Mouse (Mus musculus): ENCODE measurements around the gene Vopp1.

Gene Vopp1

DNA sequence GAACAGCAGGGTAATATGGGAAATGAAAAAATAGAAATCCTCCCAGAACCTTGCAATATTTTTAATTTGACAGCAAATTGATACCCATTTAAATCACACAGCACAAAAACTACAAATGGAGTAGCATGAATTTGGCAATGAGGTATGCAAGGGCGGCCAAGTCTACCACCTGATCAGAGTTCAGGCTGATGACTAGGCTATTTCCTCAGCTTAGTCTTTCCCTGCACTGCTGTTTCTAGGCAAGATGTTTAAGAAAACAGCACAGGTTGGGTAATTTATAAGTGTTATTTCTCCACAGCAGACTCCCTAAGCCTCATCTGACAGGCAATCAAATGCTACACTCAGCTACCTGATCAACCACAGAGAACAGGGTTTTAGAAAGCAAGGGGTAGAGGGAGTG lies 40.7 kb downstream of the Vopp1 start:
- no peak for DNase-seq (ENCODE audit: low spot score in 2 of 2)

DNA sequence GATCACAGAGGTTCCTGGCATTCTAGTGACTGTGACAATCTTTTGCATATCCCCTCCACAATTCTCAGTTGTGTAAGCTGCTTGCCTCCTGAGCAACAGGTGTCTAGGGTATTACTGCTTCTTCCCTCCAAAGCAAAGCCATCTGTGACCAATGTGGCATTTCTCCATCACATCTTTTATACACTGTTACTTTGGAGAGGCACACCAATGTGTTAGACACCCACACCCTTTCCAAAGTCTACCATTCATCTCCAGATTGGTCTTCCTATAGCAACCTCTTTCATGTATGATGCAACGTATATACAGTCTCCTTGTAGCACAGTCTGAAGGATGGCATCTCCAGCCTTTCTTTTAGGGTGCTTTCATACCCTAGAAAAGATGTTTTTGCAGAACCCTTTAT lies 42.3 kb downstream of the Vopp1 start:
- no peak for DNase-seq (ENCODE audit: low spot score in 2 of 2)

DNA sequence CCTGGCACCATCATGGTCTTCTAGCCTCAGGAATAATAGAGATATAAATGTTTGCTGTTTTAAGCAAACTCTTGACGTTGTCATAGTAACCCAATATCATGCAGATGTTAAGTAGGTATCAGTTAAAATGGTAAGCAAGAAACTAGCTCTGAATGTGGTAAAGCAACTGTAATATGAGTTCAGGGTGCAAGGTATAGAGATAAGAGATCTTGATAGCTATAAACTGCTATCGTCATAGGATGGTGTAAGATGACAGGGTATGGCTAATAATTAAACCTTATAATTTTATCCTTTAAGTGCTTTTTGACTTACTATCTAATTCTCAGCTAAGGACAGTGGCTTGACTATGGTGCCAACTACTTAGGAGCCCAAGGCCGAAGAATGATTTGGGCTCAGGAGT lies 44.6 kb downstream of the Vopp1 start:
- no peak for DNase-seq (ENCODE audit: low spot score in 2 of 2)

DNA sequence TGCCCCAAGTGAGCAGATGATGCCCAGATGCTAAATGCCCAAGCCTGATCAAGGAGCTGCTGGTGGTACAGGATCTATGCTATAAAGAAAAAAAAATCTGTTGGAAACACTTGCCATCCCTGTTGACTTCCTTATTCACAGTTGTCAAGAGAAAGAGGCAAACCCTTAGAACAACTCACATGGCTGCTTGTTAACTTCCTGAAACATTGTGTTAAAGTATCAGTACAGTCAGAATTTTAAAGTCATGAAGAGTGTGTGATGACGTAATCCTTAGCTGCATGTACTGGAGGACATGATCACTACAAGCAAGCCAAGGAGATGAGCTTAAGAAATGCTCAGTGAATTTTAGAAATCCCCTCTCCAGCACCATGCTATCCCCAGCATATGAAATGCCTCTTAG lies 51.2 kb downstream of the Vopp1 start:
- DNase-seq (ENCODE audit: low spot score in 2 of 2): no peak

DNA sequence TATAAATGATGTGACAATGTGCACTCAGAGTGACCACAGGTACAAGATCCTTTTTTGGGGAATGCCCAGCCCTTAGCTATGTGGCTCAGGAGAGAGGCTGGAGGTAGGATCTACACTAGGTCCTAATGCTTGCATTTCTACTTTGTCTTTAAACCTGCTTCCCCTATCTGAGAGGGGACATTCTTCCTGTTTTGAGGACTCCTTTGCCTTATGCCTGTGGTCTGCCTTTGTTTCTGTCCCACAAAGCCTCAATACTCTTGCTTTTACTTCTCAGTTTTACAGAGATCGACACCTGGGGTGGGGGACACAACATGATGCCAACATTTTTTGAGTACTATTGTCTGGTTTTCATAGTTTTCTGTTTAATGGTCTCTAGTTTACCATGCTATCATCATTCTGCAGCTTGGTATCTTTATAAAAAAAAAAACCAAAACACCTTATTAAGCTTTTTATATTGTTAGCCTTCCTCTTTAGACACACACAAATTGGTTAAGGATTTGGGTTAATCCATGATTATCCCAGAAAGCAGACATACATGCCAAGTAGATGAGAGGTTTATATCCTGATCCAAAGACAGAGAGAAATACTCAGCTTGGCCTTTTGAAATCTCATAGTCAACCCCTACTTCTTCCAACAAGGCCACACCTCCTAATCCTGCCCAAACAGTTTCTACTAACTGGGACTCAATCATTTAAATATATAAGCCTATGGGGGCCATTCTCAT lies 54.3 kb downstream of the Vopp1 start:
- DNase-seq (ENCODE audit: low spot score in 2 of 2): no peak

DNA sequence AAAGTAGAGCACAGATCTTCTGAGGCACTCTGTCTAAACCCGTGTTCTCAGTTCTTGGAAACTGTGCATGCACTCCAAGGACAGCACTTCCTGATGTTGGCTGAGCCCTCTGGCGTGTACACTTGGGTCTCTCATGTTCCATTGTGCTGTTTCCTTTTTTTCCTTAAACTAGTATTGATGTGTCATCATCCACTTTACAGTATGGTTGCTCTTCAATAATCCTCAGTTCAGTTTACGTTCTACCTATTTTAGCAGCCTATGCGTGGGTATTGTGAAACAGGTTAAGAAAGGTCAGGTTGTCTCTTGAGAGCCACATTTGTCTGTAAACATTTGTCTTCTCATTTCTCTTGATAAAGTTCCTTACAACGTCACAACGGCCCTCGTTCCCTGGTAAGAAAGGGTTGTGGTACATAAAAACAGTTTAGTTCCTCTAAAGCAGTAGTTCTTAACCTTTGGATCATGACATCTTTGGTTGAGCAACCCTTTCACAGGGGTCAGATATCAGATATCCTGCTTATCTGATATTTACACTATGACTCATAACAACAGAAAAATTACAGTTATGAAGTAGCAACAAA lies 55.9 kb downstream of the Vopp1 start:
- no peak for DNase-seq (ENCODE audit: low spot score in 2 of 2)

DNA sequence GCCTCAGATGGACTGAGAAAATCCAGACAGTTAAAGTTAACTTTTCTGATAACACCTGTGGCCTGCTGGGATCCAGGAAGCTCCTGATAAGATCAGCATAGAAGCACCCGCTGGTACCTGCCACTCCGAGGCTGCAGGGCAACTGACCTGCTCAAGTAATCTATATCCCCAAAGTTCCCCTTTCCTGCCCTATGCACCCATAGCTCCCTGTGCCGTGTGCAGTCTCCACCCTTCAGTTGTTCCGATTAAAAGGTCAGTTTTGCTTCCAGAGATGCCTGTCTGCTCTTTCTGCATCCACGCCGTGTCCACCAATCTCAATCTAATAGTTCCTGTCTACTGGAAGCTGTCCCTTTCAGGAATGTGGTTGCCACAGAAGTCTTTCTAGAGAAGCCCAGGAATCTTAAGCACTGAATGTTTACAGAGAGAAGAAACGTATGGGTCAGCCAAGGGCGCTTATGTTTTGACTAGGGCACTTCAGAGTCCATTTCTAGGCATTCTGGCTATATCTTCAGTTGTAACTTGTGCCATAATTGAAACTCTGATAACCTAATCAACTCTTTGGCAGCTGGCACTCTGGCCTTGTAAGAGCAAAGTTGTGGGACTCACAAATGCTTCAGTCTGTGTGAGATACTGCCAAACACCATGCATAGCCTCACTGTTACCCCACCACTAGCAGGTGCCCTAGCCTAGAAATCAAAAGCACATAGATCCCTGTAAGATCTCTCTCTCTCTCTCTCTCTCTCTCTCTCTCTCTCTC lies 57.7 kb downstream of the Vopp1 start:
- no peak for DNase-seq (ENCODE audit: low spot score in 2 of 2)

DNA sequence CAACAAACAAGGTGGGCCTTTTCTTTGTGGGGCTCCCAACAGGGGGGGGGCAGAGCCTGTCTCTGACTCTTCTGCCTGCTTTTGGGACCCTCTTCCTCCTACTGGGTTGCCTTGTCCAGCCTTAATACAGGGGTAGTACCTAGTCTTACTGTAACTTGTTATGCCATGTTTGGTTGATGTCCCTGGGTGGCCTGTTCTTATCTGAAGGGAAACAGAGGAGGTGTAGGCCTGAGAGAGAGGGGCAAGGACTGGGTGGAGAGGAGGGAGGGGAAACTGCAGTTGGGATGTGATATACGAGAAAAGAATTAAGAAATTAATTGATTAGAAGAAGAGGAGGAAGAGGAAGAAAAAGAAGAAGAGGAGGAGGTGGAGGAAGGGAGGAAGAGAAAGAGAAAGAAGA lies 58.7 kb downstream of the Vopp1 start:
- no peak for DNase-seq (ENCODE audit: low spot score in 2 of 2)

DNA sequence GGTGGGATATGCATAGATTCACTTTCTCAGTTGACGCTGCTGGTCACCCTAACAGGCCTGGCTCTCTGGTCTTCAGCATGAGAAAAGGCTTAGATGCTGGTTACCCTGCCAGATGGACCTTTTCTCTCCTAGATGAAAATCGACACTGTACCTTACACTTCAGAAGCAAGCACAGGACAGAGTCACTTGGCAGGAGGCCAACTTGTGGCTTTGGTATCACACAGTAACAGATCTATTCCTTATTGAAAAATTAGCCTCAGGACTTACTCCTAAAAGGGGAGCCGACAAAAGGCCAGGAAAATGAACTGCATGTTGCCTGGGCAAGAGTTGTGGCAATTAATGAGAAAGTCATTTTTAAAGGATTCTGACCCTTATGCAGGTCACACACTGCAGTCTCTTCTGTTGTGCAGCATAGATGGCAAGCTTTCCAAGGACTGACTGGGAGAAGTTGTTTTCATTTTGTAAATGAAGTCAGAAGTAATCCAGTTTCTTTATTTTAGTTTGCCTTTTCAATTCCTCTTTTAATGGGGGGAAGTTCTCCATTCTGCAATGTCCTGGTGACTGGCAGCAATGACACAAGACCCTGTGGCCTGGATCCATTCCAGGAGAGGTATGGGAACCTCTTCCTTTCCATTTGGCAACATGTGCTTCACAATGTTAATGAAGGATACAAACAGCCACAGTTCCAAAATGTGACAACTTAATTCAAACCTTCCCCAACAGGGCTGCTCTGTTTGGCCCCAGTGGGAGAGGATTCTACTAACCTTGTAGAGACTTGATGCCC lies 59.7 kb downstream of the Vopp1 start:
- no peak for DNase-seq (ENCODE audit: low spot score in 2 of 2)

DNA sequence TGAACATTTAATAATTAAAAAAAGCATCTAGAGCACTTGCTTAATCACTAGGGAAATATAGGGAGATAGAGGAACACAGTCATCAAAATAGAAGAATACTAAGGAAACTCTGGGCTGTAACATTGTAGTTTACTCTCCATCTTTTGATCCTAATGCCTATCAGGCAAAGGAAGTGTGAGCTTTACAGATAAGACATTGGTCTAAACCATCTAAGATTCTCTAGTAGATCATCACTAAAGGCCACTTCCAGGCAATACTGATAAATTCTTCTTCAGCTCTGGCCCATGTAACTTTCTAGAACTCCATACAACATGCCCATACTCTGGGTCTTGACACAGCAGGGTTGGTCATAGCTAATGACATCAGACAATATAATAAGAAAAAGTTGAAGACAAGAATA lies 61.9 kb downstream of the Vopp1 start:
- DNase-seq (ENCODE audit: low spot score in 2 of 2): no peak

DNA sequence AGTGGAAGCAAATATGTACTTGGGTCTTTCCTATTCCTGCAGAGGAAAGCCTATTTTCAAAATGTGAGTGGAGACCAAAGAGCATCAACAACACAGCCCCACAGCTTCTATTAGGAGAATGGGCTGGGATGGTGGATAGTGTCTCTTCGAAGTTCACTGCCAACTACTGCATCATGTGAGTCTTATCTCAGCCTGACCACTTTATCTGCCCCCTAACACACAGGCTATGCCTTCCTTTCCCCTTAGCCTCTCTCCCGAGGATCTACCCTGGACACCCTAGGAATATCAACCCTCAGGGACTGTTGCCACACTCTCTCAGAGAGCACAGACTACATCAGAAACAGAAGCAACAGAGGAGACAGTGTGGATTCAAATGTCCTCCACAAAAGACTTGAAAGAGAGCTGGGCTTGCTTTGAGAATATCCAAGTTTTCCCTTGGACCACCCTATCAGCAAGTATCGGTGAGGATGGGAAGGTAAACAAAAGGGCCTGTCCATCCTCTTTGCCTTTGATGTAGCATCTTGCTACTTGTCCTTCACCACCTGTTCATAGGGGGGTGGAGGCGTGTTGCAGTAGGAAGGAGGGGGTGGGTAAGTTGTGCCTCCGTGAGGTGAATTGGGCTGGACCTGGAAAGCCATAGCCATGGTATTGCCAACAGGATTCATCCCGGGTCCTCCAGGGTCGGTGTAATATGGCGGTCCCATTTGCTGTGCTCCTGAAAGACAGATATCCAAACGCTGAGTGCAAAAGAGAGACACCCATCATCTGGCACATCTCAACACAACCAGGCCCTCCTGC lies 70.8 kb downstream of the Vopp1 start:
- no peak for DNase-seq (ENCODE audit: low spot score in 2 of 2)

DNA sequence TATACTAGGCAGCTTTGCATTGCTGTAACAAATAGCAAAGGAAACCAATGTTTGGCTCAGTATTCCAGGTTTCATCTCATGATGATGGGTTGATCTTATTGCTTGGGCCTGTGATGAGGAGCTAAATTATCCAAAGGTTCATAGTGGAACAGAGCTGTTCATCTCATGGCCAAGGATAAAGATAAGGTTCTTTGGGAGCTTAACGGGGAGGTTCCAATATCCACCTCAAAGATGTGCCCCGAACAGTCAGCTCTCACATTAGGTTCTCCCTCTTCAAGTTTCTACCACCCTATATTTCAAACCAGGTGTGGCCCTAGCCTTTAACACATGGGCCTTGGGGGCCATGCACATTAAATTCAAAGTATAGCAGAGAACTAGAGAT lies 79.2 kb downstream of the Vopp1 start:
- DNase-seq (ENCODE audit: low spot score in 2 of 2): no peak

DNA sequence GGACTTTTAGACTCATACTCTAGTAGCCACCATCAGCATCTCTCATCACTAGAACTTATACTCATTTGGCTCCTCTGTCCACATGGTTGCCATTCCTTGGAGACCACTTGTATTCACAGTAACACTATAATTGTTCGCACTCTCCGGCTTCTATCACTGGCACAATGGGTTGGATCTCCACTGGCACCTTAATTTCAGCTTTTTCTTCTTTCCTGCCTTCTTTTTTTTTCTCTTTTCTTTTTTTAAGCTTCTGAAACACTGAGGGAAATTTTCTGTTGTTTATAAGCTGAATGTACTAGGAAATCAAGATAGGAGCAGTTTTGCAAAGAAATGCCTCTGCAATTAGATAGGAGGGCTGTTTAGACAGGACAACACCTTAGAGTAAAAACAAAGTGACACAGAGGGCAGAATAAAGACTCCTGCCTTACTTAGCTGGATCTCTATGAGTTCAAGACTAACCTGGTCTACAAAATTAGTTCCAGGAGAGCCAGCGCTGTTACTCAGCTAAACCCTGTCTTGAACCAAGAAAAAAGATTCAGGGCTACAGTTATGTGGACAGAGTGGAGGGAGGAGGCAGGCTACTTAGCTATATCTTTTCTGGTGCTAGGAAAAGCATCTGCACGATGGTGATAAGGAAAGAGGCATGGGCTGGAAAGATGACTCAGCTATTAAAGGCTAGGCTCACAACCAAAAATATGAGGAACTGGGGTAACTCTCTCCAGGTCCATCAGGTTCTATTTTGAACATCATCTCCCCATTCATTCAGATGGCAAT lies 79.8 kb downstream of the Vopp1 start:
- DNase-seq (ENCODE audit: low spot score in 2 of 2): no peak

DNA sequence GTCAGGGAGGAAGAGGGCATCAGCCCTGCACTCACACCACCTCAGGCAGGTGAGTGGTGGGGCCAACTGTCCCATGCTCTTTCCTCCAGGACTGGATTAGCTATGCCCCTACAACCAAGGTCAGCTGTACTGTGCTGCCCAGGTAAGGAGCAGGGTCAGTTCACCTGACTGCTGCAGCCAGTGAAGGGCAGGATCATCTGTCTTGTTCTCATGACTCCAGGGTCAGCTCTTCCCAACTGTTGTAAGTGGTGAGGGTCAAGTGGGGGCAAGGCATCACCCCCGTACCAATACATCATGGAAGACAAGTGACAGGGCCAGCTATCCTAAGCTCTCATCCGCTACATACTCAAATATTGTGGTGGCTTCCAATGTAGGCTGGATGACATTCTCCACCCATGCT lies 80.8 kb downstream of the Vopp1 start:
- DNase-seq (ENCODE audit: low spot score in 2 of 2): no peak

DNA sequence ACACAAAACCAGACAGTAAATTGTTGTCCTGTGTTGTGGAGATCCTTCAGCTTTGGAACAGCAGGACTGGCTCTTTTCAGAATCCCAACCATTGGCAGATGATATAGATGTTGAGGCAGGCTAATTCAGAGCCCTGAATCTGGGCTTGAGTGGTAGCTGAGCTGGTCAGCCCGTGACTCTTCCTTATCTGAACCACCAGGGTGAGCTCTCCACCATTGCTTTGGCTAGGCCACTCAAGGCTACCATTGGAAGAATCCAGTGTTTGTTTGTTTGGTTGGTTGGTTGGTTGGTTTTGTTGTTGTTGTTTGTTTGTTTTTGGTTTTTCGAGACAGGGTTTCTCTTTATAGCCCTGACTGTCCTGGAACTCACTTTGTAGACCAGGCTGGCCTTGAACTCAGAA lies 81.6 kb downstream of the Vopp1 start:
- DNase-seq (ENCODE audit: low spot score in 2 of 2): no peak

DNA sequence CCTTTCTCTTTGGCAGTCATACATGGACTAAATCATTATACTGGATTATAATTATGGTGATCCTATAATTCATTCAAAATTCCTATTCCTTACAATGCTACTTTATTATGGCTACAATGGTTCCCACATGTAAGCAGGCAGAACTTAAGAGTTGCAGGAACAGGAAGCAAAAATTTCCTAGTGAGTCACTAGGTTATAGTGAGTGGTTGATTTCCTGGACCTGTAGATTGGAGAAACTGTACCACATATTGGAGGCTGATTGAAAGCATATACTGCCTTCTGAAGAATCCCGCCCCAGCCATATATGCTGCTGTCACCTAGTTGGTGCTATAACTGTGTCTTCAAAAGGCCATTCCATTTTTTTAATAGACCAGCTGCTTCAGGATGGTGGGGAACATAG lies 82.2 kb downstream of the Vopp1 start:
- DNase-seq (ENCODE audit: low spot score in 2 of 2): no peak

DNA sequence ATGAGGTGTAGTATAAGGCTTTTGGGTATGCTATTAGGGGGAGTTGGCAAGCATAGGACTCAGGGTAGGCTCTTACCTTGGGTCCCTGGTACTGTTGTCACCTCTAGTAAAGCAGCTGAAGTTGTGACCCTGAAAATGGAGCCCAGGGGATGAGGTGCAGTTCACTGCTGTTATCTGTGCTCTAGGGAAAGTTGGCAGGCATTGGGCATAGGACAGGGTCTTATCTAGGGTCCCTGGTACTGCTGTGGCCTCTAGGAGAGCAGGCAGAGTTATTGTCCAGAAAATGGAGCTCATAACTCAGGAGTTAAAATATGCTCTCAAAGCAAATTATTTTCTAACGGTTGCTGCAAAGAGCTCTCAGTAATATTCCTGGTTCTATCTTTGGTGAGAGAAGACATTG lies 103.6 kb downstream of the Vopp1 start:
- no peak for DNase-seq (ENCODE audit: low spot score in 2 of 2)

DNA sequence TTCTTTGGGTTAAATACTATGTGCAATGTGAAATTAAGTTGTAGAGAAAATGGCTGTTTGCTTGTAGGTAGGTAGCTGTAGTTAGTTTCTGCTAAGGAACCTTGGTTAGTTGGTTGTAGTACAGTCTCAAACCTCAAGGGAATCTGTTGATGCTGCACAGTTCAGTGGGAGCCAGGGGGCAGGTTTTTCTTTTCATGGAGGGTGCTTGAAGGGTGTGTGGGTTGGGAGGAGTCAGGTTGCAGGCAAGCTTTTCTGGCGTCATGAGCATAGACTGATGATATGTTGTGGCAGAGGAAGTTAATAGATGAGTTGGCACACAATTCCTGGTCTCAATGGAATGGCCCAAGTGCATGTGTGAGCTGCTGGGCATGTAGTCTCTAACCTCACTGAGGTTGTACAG lies 113.2 kb downstream of the Vopp1 start:
- no peak for DNase-seq (ENCODE audit: low spot score in 2 of 2)

DNA sequence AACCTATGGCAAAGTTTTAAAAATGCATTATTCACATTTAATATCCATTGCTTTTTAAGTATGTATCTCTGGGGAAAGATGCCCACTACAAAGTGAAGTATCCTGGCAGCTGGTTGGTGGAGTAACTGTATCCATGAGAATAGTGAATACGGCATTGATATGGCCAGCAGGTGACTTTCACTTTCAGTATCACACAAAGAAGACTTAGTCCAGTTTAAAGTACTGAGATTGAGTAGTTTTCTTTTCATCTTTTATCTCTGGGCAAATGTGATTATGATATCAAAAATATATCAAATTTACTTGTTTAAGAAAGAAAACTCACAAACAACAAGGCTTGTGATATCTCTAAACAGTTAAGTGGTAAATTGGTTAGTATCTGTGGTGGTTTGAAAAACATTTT lies 118.2 kb downstream of the Vopp1 start:
- DNase-seq (ENCODE audit: low spot score in 2 of 2): no peak

DNA sequence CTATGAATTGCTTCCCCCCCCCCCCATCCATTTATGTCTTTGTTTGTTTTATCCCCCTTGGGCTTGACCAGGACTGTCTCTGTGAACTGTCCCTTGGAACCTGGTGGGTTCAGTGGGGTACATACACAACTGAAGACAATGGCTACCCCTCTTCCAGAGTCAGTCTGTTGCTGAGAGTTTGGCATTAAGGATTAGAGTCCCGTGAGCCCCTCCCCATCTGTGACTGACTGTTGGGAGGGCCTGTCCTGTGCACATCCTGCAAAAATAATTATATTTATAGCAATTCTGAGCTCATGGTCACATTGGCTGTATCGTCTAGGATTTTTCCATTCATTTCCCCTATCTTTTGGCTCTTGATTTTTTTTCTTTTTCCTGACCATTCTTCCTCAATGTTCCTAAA lies 121.3 kb downstream of the Vopp1 start:
- DNase-seq (ENCODE audit: low spot score in 2 of 2): no peak

All from thymus, postnatal 10 days (tissue).